Mouse (Mus musculus) olfactory bulb, adult 2 months (tissue): ENCODE results near the gene Nol9.

Experiments used
- CTCF ChIP-seq: fragments of 200-500 bp; IDR thresholded peaks from 2 replicates; pipeline ENCODE4 v1.5.1; 2012; ENCODE audit warnings: low read depth, mild to moderate bottlenecking, low read length, moderate library complexity; ENCODE audit not compliant: insufficient read depth
- POLR2A ChIP-seq: fragments of 200-500 bp; IDR thresholded peaks from 2 replicates; pipeline ENCODE4 v1.6.1; 2012; ENCODE audit warnings: mild to moderate bottlenecking, low read depth, low read length, moderate library complexity; ENCODE audit not compliant: insufficient read depth

DNA sequence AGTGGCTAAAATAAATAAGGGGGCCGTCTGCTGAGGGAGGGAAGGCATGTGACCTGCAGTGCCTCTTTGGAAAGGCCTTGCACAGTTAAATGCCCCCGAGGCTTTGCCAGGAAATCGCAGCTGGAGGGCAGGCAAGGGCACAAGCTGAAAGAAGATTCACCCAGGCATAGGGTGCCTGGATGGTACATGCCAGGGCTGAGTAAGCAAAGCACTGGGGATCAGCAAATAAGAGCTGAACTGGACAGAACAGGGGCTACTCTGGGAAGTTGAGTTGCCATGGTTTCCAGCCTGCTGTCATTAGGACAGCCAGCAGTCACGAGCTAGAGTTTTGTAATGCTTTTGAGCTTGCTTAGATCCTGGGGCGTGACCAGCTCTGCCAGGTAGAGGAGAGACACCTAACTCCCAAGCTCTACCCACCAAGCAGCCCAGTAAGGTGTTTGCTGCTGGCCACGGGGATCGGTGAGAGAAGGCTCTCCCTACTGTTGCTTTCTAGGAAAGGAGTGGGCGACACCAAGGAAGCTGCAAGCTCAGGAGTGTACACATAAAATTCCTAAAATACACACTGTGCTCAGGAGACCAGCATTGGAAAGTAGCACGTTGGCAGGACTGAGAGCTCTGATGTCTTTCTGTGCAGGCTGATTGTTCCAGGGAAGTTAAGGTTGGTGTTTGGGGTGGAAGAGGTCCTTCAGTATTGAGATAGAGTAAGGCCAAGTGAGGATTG, 23.4 kb downstream of the Nol9 start:
- no peak for TF ChIP-seq CTCF
- TF ChIP-seq POLR2A = no peak
